Mouse (Mus musculus): ENCODE measurements at regions not wholly inside any gene's neighbourhood (a gene's known extent, or its start where the extent isn't known, plus 50 kb on each side); places are given as distances from the start of the nearest gene placed in this dataset.

GRCm38 (mm10) chr2:17932426-17932931, 64.3 kb downstream of the H2al2a start:
- no peaks in the 10 kb centered on the region for H3K4me1 ChIP-seq (ENCODE audit: insufficient read depth, low read depth, low read length)
- no peaks in the 10 kb centered on the region for H3K36me3 ChIP-seq (replicated peaks)
- H3K9me3 ChIP-seq (replicated peaks), result no peaks in the 10 kb centered on the region
- DNase-seq (ENCODE audit: low spot score) (no peak), ATAC-seq (ENCODE audit: extremely low read depth, insufficient number of reproducible peaks, low FRiP score, poor library complexity, severe bottlenecking) (no peak)
- TF ChIP-seq GATA1 (IDR thresholded peaks at IDR 0.05; ENCODE audit: borderline replicate concordance, low read length), result no peak
- no peak for TF ChIP-seq GATA2 (IDR thresholded peaks at IDR 0.05; ENCODE audit: borderline replicate concordance, low read depth, low read length)
- TF ChIP-seq POLR2AphosphoS5 (IDR thresholded peaks at IDR 0.05; ENCODE audit: insufficient replicate concordance, low read depth, low read length), result no peak
- TF ChIP-seq TAL1 (conservative IDR thresholded peaks at IDR 0.05; ENCODE audit: low read depth, low read length), result no peak
- TF ChIP-seq CTCF (IDR thresholded peaks at IDR 0.05; ENCODE audit: low read depth, low read length), result no peak
- no peak overlapping the region for H3K4me3 ChIP-seq (ENCODE audit: low read depth, low read length)
- H3K27me3 ChIP-seq (ENCODE audit: insufficient read depth, low read length), result peaks cover 2% of the 10 kb centered on the region; the same call in 1 of the 2 replicates

- TF ChIP-seq POLR2AphosphoS5 (IDR thresholded peaks at IDR 0.05; ENCODE audit: insufficient replicate concordance, low read depth, low read length), result no peak
- no peak for TF ChIP-seq TAL1 (conservative IDR thresholded peaks at IDR 0.05; ENCODE audit: low read depth, low read length)
- no peak for TF ChIP-seq GATA2 (IDR thresholded peaks at IDR 0.05; ENCODE audit: borderline replicate concordance, low read depth, low read length)
- no peak for TF ChIP-seq CTCF (IDR thresholded peaks at IDR 0.05; ENCODE audit: low read depth, low read length)
- no peak for TF ChIP-seq GATA1 (IDR thresholded peaks at IDR 0.05; ENCODE audit: borderline replicate concordance, low read length)
- no peak for ATAC-seq (ENCODE audit: extremely low read depth, insufficient number of reproducible peaks, low FRiP score, poor library complexity, severe bottlenecking)
These were observed 64.9 kb downstream of the H2al2a start for GRCm38 (mm10) chr2:17931881-17932280.

GRCm38 (mm10) chr2:17918861-17919648, 77.7 kb downstream of the H2al2a start:
- Histone ChIP-seq H3K4me1 (ENCODE audit: insufficient read depth, low read depth, low read length) (no peaks in the 10 kb centered on the region), H3K27me3 (ENCODE audit: insufficient read depth, low read length) (peaks cover 11% of the 10 kb centered on the region), H3K4me3 (ENCODE audit: low read depth, low read length) (no peak overlapping the region), H3K9me3 (replicated peaks) (no peaks in the 10 kb centered on the region), H3K36me3 (replicated peaks) (no peaks in the 10 kb centered on the region)
- TF ChIP-seq GATA2 (IDR thresholded peaks at IDR 0.05; ENCODE audit: borderline replicate concordance, low read depth, low read length) (no peak), GATA1 (IDR thresholded peaks at IDR 0.05; ENCODE audit: borderline replicate concordance, low read length) (no peak), CTCF (IDR thresholded peaks at IDR 0.05; ENCODE audit: low read depth, low read length) (no peak), POLR2AphosphoS5 (IDR thresholded peaks at IDR 0.05; ENCODE audit: insufficient replicate concordance, low read depth, low read length) (no peak), TAL1 (conservative IDR thresholded peaks at IDR 0.05; ENCODE audit: low read depth, low read length) (no peak)
- ATAC-seq (ENCODE audit: extremely low read depth, insufficient number of reproducible peaks, low FRiP score, poor library complexity, severe bottlenecking), result no peak
- DNase-seq (ENCODE audit: low spot score), result no peak

More at GRCm38 (mm10) chr2:17931881-17932280, 64.9 kb downstream of the H2al2a start:
- no peak overlapping the region for H3K4me3 ChIP-seq (ENCODE audit: low read depth, low read length)
- DNase-seq (ENCODE audit: low spot score), result no peak
- H3K36me3 ChIP-seq (replicated peaks), result no peaks in the 10 kb centered on the region
- peaks cover 2% of the 10 kb centered on the region; the same call in 1 of the 2 replicates for H3K27me3 ChIP-seq (ENCODE audit: insufficient read depth, low read length)
- no peaks in the 10 kb centered on the region for H3K9me3 ChIP-seq (replicated peaks)
- H3K4me1 ChIP-seq (ENCODE audit: insufficient read depth, low read depth, low read length), result no peaks in the 10 kb centered on the region

GRCm38 (mm10) chr2:17917238-17917946, 79.4 kb downstream of the H2al2a start:
- Histone ChIP-seq H3K4me3 (ENCODE audit: low read depth, low read length) (no peak overlapping the region), H3K9me3 (replicated peaks) (no peaks in the 10 kb centered on the region), H3K4me1 (ENCODE audit: insufficient read depth, low read depth, low read length) (no peaks in the 10 kb centered on the region), H3K27me3 (ENCODE audit: insufficient read depth, low read length) (peaks cover 9% of the 10 kb centered on the region), H3K36me3 (replicated peaks) (no peaks in the 10 kb centered on the region)
- no peak for ATAC-seq (ENCODE audit: extremely low read depth, insufficient number of reproducible peaks, low FRiP score, poor library complexity, severe bottlenecking)
- TF ChIP-seq GATA2 (IDR thresholded peaks at IDR 0.05; ENCODE audit: borderline replicate concordance, low read depth, low read length) (no peak), TAL1 (conservative IDR thresholded peaks at IDR 0.05; ENCODE audit: low read depth, low read length) (no peak), GATA1 (IDR thresholded peaks at IDR 0.05; ENCODE audit: borderline replicate concordance, low read length) (no peak), POLR2AphosphoS5 (IDR thresholded peaks at IDR 0.05; ENCODE audit: insufficient replicate concordance, low read depth, low read length) (no peak), CTCF (IDR thresholded peaks at IDR 0.05; ENCODE audit: low read depth, low read length) (no peak)
- no peak for DNase-seq (ENCODE audit: low spot score)

- TF ChIP-seq TAL1 (conservative IDR thresholded peaks at IDR 0.05; ENCODE audit: low read depth, low read length), result no peak
- TF ChIP-seq GATA1 (IDR thresholded peaks at IDR 0.05; ENCODE audit: borderline replicate concordance, low read length), result no peak
- no peak for TF ChIP-seq CTCF (IDR thresholded peaks at IDR 0.05; ENCODE audit: low read depth, low read length)
- TF ChIP-seq POLR2AphosphoS5 (IDR thresholded peaks at IDR 0.05; ENCODE audit: insufficient replicate concordance, low read depth, low read length), result no peak
- no peak for TF ChIP-seq GATA2 (IDR thresholded peaks at IDR 0.05; ENCODE audit: borderline replicate concordance, low read depth, low read length)
These were observed 94.1 kb downstream of the H2al2a start for GRCm38 (mm10) chr2:17902616-17903015.

GRCm38 (mm10) chr2:17900202-17900601, 96.6 kb downstream of the H2al2a start:
- H3K4me3 ChIP-seq (ENCODE audit: low read depth, low read length), result no peak overlapping the region
- H3K36me3 ChIP-seq (replicated peaks), result no peaks in the 10 kb centered on the region
- no peaks in the 10 kb centered on the region for H3K9me3 ChIP-seq (replicated peaks)
- no peak for ATAC-seq (ENCODE audit: extremely low read depth, insufficient number of reproducible peaks, low FRiP score, poor library complexity, severe bottlenecking)
- no peaks in the 10 kb centered on the region for H3K4me1 ChIP-seq (ENCODE audit: insufficient read depth, low read depth, low read length)
- no peak for DNase-seq (ENCODE audit: low spot score)
- TF ChIP-seq TAL1 (conservative IDR thresholded peaks at IDR 0.05; ENCODE audit: low read depth, low read length) (no peak), GATA2 (IDR thresholded peaks at IDR 0.05; ENCODE audit: borderline replicate concordance, low read depth, low read length) (no peak), POLR2AphosphoS5 (IDR thresholded peaks at IDR 0.05; ENCODE audit: insufficient replicate concordance, low read depth, low read length) (no peak), GATA1 (IDR thresholded peaks at IDR 0.05; ENCODE audit: borderline replicate concordance, low read length) (no peak), CTCF (IDR thresholded peaks at IDR 0.05; ENCODE audit: low read depth, low read length) (no peak)
- peaks cover 3% of the 10 kb centered on the region; the same call in 1 of the 2 replicates for H3K27me3 ChIP-seq (ENCODE audit: insufficient read depth, low read length)

More at GRCm38 (mm10) chr2:17902616-17903015, 94.1 kb downstream of the H2al2a start:
- Histone ChIP-seq H3K36me3 (replicated peaks) (no peaks in the 10 kb centered on the region), H3K27me3 (ENCODE audit: insufficient read depth, low read length) (peaks cover 3% of the 10 kb centered on the region; the same call in 1 of the 2 replicates), H3K4me3 (ENCODE audit: low read depth, low read length) (no peak overlapping the region), H3K4me1 (ENCODE audit: insufficient read depth, low read depth, low read length) (no peaks in the 10 kb centered on the region), H3K9me3 (replicated peaks) (no peaks in the 10 kb centered on the region)
- ATAC-seq (ENCODE audit: extremely low read depth, insufficient number of reproducible peaks, low FRiP score, poor library complexity, severe bottlenecking), result no peak
- no peak for DNase-seq (ENCODE audit: low spot score)
